Mouse (Mus musculus) kidney, embryonic 15.5 days (tissue): Measurements from ENCODE around the gene Ncor2. TPM values are rescaled to one million over a fixed set of nuclear protein-coding genes. Genes with fewer than 3 reads are reported as not detected.
"Not testable (repeated sequence)": the region's sequence is repeated elsewhere in the genome, so short reads cannot be mapped to it uniquely, and the experiment has no call there.

ENCODE experiments used
- ATAC-seq: fragments of 200-750 bp; cut with Nextera tagmentation; replicated peaks from 2 replicates; pipeline ENCODE4 v1.8.0; 2017; ENCODE audit warnings: moderate TSS enrichment; ENCODE audit not compliant: low FRiP score
- H3K27ac ChIP-seq: fragments of 300-500 bp; sonication (generic); 2 replicates; pipeline ENCODE4 v1.5.1; 2015; ENCODE audit warnings: mild to moderate bottlenecking, inconsistent platforms
- H3K27me3 ChIP-seq: fragments of 300-500 bp; sonication (generic); 2 replicates; pipeline ENCODE4 v1.6.1; 2015; ENCODE audit warnings: inconsistent platforms
- H3K36me3 ChIP-seq: fragments of 300-500 bp; sonication (generic); 2 replicates; pipeline ENCODE4 v1.6.1; 2015; ENCODE audit warnings: inconsistent platforms
- H3K4me1 ChIP-seq: fragments of 300-500 bp; sonication (generic); 2 replicates; pipeline ENCODE4 v1.6.1; 2015; ENCODE audit warnings: inconsistent platforms
- H3K4me2 ChIP-seq: fragments of 300-500 bp; sonication (generic); 2 replicates; pipeline ENCODE4 v1.6.1; 2015; ENCODE audit warnings: moderate library complexity, mild to moderate bottlenecking, inconsistent platforms
- H3K4me3 ChIP-seq: fragments of 300-500 bp; sonication (generic); replicated peaks from 2 replicates; pipeline ENCODE4 v1.5.1; 2015; ENCODE audit warnings: mild to moderate bottlenecking, inconsistent platforms
- H3K9ac ChIP-seq: fragments of 300-500 bp; sonication (generic); 2 replicates; pipeline ENCODE4 v1.6.1; 2015; ENCODE audit warnings: mild to moderate bottlenecking, inconsistent platforms
- H3K9me3 ChIP-seq: fragments of 300-500 bp; sonication (generic); replicated peaks from 2 replicates; pipeline ENCODE4 v1.6.1; 2016; ENCODE audit warnings: inconsistent platforms
- WGBS: fragments of 180-500 bp; shearing (Covaris S2); methylation state at CpG from one replicate; pipeline ENCODE4 v1.1.7; 2015; ENCODE audit warnings: mixed read lengths; 5-methylcytosine and 5-hydroxymethylcytosine counted together
- polyA plus RNA-seq: library from polyadenylated mRNA; unstranded; fragments of >200 nt; fragmentation: Nextera tagmentation; extraction: Ambion mirVana; gene quantifications from 2 replicates; pipeline ENCODE4 v1.2.1, GENCODE M21; 2015

Gene Ncor2
- 27.5 and 28.8 TPM in 2 replicates for polyA plus RNA-seq

DNA sequence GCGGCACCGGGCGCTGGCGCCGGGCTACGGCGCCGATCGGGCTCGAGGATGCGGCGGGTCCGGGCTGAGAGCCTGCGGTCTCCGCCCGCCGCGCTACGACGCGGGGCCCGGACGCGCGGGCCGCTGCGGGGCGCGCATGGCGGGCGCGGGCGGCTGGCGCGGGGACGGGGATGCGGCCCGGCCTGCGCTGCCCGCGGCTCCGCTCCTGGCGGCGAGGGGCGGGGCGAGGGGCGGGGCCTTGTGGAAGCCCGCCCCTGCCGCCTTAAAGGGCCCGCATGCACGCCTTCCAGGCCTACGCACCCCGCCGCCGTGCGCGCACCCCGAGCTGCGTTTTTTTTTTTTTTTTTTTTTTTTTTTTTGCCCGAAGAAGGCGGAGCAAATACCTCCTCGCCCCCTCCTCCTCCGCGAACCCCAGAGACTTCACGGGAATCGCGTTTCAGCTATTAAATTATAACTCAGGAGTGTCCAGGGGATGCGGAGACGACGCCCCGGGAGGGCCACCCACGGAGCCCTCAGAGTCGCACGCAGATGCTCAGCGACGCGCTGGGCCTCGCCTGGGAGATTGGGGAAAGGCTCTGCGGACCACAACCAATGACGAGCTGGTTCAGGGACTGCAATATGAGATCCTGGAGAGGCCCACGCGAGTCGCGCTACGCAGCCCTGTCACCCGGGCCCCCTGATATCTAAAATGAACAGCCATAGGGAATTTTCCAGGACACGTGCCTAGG, at the start of gene Ncor2:
Ncor2 (minus strand) TSS at position 213 of the 728 bp plus-strand sequence.
- peak; percentile 72 for ATAC-seq
- Histone ChIP-seq H3K27ac (peak within 1 kb of the TSS; percentile 95), H3K4me2 (peak within 1 kb of the TSS; percentile 89), H3K9me3 (no peaks in the 10 kb centered on the region), H3K36me3 (no peaks in the 10 kb centered on the region), H3K9ac (peak within 1 kb of the TSS; percentile 88), H3K27me3 (no peaks in the 10 kb centered on the region), H3K4me3 (peak within 1 kb of the TSS; percentile 73), H3K4me1 (peaks cover 56% of the 10 kb centered on the region)
- WGBS: under 1% methylated on average over 68 of the region's 87 CpGs

DNA sequence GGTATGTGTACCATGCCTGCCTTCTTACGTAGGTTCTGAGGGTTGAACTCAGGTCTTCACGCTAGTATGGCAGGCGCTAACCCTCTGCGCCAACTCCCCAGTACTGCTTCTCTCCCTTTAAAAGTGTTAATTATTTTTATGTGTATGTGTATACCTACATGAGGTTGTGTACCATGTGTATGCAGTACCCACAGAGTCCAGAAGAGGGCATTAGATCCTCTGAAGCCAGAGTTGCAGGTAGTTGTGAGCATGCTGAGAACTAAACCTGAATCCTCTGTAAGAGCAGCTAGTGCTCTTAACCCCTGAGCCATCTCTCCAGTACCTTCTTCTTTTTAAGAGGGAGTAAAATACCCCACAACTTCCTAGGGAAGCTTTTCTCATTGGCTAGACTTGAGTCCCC, 48.7 kb upstream of the Ncor2 start:
- 98% methylated on average over 4 of the region's 4 CpGs for WGBS
- Histone ChIP-seq H3K4me1 (peaks cover 11% of the 10 kb centered on the region), H3K27me3 (no peaks in the 10 kb centered on the region), H3K4me2 (no peak overlapping the region), H3K9ac (no peak overlapping the region), H3K4me3 (no peak overlapping the region), H3K36me3 (no peaks in the 10 kb centered on the region), H3K9me3 (no peaks in the 10 kb centered on the region), H3K27ac (no peak overlapping the region)
- no peak for ATAC-seq

DNA sequence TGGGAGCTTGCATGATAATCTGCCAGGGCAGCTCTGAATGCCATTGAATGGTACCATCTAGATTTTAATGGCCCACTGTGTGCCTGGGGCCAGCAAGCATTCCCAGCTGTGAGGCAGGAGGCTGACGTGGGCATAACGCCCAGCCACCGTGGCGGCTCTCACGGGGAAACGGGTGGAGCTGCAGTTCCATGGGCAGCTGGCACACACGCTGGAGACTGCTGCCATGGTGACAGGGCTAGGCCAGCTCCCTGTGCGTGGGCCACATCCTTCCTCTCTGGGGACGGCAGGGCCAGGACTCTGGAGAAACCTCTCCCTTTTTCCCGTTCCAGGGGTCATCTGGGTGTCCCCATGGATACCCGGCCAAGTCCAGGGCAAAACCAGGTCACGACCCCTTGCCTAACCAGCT, 47.2 kb upstream of the Ncor2 start:
- Histone ChIP-seq H3K4me1 (peaks cover 12% of the 10 kb centered on the region), H3K27ac (no peak overlapping the region), H3K36me3 (no peaks in the 10 kb centered on the region), H3K27me3 (no peaks in the 10 kb centered on the region), H3K9ac (no peak overlapping the region), H3K4me2 (no peak overlapping the region), H3K9me3 (no peaks in the 10 kb centered on the region), H3K4me3 (no peak overlapping the region)
- 0 out of 2 replicates have a peak, but pooled peaks have one; percentile 44 for ATAC-seq
- 39% methylated on average over 12 of the region's 12 CpGs for WGBS

DNA sequence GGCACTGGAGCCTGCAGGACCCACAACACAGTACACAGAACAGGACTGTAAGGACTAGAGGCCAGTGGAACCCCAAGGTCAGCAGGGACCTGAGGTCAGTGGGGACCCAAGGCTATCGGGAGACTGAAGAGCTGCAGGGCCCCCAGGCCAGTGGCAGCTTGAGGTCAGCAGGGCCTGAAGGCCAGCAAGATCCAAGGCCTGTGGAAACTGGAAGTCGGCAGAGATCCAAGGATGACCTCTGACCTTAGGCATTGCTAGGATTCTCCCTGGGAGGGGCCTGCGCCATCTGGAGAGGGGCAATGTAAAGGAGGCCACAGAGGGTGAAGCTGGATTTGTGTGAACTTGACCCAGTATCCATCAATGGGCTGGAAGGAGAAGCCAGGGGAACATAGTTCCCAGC, 45.9 kb upstream of the Ncor2 start:
- Histone ChIP-seq H3K4me3 (no peak overlapping the region), H3K27ac (no peak overlapping the region), H3K4me1 (peaks cover 12% of the 10 kb centered on the region), H3K9ac (no peak overlapping the region), H3K4me2 (no peak overlapping the region), H3K9me3 (no peaks in the 10 kb centered on the region), H3K27me3 (no peaks in the 10 kb centered on the region), H3K36me3 (no peaks in the 10 kb centered on the region)
- no peak for ATAC-seq
- WGBS: 36% methylated on average over 3 of the region's 3 CpGs

DNA sequence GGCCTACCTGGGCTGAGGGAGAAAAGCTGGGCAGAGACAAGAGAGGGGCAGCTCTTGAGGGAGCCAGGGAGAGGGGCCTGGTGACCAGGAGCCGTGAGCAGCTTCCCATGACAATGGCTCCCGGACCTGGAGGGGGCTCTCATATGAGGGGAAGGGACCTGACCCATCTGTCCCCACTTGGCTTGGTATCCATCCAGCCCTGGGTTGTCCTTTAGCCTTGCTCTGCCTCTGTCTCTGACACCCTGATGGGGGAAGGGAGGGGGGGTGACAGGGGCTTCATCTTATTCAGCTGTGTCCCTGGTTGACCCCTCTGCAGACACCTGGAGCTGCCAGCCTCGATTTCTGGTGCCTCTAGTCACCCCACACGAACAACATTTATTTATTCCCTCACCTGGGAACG, 44.9 kb upstream of the Ncor2 start:
- H3K27ac ChIP-seq: no peak overlapping the region
- 65% methylated on average over 5 of the region's 5 CpGs for WGBS
- no peak overlapping the region for H3K4me3 ChIP-seq
- H3K27me3 ChIP-seq: no peaks in the 10 kb centered on the region
- H3K4me1 ChIP-seq: peaks cover 12% of the 10 kb centered on the region
- no peak overlapping the region for H3K9ac ChIP-seq
- no peak overlapping the region for H3K4me2 ChIP-seq
- H3K9me3 ChIP-seq: no peaks in the 10 kb centered on the region
- no peaks in the 10 kb centered on the region for H3K36me3 ChIP-seq
- ATAC-seq: no peak

DNA sequence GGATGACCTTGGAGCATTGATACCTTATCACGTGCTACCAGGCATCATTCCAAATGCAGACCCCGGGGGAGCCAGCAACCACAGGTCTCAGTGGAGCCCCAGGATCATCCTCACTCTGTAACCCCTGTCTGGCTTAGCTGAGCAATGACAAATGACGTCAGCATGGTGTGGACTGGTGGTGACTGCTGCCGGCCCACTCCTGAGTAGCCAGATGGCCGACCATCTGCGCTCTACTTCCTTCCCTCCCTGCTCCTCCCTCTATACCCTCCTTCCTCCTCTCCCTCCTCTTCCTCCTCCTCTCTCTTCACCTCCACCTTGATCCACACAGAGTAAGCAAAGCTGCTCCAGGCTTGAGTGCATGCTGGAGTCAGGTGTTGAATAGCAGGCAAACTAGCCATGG, 43.7 kb upstream of the Ncor2 start:
- Histone ChIP-seq H3K9ac (no peak overlapping the region), H3K36me3 (no peaks in the 10 kb centered on the region), H3K4me1 (peaks cover 19% of the 10 kb centered on the region), H3K4me3 (no peak overlapping the region), H3K9me3 (no peaks in the 10 kb centered on the region), H3K27ac (no peak overlapping the region), H3K27me3 (no peaks in the 10 kb centered on the region), H3K4me2 (no peak overlapping the region)
- WGBS: 43% methylated on average over 6 of the region's 6 CpGs
- no peak for ATAC-seq

DNA sequence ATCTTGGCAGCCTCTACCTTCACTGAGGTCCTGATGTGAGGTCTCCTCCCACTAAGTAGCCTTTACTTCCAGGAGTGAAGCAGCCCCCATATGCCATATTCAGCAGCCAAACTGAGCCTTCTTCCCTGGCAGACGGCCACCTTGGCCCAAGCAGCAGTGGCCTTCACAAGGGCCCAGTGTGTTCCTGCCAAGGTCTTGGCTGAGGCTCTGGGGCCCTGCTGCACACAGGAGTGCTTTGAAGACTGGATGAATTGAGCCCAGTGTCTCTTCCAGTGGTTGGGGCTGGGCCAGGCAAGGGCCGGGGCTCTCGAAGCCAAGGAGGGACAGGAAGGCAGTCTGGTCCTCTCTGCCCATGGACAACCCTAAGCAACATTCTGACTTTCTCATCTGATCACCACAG, 42.8 kb upstream of the Ncor2 start:
- Histone ChIP-seq H3K4me1 (peaks cover 27% of the 10 kb centered on the region), H3K4me3 (no peak overlapping the region), H3K27me3 (no peaks in the 10 kb centered on the region), H3K9me3 (no peaks in the 10 kb centered on the region), H3K36me3 (no peaks in the 10 kb centered on the region), H3K9ac (no peak overlapping the region), H3K4me2 (no peak overlapping the region), H3K27ac (no peak overlapping the region)
- WGBS: 86% methylated on average over 3 of the region's 3 CpGs
- no peak for ATAC-seq

DNA sequence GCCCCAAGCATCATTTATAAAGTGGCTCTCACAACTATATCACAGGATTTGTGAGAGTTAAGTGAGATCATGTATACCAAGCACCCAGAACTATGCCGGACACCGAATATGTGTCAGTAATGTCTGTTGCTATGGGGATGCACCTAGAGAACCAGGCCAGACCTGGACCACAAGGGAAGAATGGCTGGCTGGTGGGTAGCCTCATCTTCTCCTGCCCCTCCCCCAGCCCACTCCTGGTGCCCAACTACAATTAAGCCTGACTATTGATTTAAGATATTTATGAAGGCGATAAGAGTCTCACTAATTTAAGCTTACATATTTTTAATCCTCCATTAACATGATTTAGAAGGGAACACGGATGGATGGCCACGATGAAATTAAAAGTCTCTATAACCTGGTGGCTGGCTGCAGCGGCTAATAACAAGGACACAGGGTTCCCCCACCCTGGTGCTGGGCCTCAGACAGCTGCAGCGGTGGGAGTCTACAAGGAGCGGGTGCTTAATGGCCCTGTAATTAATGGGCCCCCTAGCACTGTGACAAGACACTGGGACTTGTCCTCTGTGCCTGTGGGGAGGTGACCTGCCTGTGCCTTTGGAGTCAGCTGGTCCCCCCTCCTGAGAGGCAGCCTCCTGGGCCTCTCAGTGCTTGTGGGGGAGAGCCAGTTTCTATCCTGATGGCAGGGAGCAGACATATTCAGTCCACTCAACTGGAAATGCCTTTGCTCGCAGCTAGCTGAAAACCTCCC, 38.6 kb upstream of the Ncor2 start:
- ATAC-seq: peak; percentile 84
- Histone ChIP-seq H3K9ac (no peak overlapping the region), H3K4me2 (no peak overlapping the region), H3K9me3 (no peaks in the 10 kb centered on the region), H3K27me3 (peaks cover 6% of the 10 kb centered on the region; the same call in 1 of the 2 replicates), H3K4me3 (no peak overlapping the region), H3K27ac (peak overlapping the region; percentile 59), H3K4me1 (peaks cover 30% of the 10 kb centered on the region), H3K36me3 (no peaks in the 10 kb centered on the region)
- 30% methylated on average over 9 of the region's 9 CpGs for whole genome bisulfite sequencing

DNA sequence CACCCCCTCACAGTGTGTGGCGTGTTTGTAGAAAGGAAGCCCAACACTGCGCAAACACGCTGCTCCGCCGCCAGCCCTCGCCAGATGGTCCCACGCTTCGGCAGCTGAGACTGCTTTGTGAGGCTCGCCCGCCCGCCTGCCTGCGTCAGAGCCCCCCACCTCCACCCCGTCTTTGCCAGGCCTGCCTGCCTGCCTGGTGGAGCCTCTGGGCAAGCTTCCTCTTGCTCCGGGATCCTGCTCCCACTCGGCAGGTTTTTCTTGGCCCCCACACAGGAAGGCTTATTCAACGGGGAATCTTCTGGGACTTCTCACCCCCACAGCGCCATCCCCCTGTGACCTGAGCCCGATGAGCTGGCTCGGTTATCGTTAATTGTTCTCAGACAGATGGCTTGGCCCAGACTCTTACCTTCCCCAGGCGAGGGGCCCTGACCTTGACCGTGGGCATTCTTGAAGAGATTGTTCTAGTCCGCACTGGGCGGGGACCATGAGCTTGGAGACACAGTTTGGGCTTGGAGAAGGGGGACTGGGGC, 37.0 kb upstream of the Ncor2 start:
- peak; percentile 52 for ATAC-seq
- Histone ChIP-seq H3K4me3 (peak overlapping the region; percentile 25), H3K27ac (peak overlapping the region; percentile 57), H3K4me1 (peaks cover 29% of the 10 kb centered on the region), H3K4me2 (peak overlapping the region; percentile 55), H3K27me3 (peaks cover 6% of the 10 kb centered on the region; the same call in 1 of the 2 replicates), H3K9ac (peak overlapping the region; percentile 36; the same call in 1 of the 2 replicates), H3K36me3 (no peaks in the 10 kb centered on the region), H3K9me3 (no peaks in the 10 kb centered on the region)
- WGBS: 6% methylated on average over 24 of the region's 24 CpGs

DNA sequence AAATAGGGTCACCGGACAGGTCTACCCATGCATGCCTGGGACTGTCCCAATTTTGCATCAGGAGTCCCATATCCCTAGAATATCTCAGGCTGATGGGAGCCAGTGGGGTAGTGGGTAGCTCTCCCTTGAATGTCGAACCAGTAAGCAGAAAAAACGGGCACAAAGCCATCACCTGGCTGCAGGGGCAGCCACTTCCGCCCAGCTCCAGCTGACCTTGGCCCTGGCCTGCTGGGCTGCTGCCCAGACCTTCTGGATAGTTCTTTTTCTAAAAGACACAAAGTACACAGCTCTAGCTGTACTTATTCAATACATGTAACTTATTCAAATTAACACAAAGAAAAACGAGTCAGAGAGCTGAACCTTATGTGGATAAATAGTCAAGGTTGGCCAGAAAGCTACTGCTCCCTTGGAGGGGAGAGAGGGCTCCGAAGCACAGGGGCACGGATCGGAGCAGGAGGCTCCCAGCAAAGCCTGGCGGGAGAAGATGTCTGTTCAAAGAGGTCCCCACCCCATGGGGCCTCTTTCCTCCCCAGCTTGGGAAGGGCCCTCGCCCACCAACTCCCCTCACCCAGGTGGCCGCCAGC, 36.4 kb upstream of the Ncor2 start:
- Histone ChIP-seq H3K27me3 (peaks cover 6% of the 10 kb centered on the region; the same call in 1 of the 2 replicates), H3K36me3 (no peaks in the 10 kb centered on the region), H3K4me1 (peaks cover 29% of the 10 kb centered on the region), H3K27ac (peak overlapping the region; percentile 57), H3K9me3 (no peaks in the 10 kb centered on the region), H3K4me2 (peak overlapping the region; percentile 55), H3K4me3 (peak overlapping the region; percentile 25), H3K9ac (peak overlapping the region; percentile 36; the same call in 1 of the 2 replicates)
- 20% methylated on average over 11 of the region's 11 CpGs for WGBS
- ATAC-seq: peak; percentile 22; the same call in 1 of the 2 replicates

DNA sequence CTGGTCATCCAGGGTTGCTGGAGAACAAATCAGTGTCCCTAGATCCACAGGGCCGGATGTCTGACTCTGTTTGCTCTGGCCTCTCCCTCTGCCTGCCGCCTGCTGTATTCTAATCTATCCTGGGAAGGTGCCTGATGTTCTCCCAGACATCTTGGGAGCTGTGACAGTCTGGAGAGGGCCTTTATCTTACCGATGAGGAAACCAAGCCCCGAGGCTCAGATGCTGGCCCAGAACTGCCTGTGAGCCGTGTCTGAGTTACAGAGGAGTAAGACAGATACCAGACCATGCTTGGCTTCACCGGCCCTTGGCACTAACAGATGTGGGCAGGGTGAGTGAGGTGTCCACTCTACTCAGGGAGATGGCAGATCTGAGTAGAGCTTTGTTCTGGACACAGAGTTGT, 35.0 kb upstream of the Ncor2 start:
- WGBS: 80% methylated on average over 6 of the region's 6 CpGs

DNA sequence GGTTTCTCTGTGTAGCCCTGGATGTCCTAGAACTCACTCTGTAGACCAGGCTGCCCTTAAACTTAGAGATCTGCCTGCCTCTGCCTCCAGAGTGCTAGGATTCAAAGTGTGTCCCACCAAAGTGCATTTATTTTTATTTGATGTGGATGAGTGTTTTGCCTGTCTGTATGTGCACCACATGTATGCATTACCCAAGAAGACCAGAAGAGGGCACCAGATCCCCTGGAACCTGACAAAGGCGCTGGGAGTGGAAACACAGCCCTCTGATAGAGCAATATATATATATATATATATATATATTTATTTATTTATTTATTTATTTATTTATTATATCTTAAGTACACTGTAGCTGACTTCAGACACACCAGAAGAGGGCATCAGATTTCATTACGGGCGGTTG, 25.9 kb upstream of the Ncor2 start:
- WGBS: 89% methylated on average over 3 of the region's 3 CpGs

More for the DNA sequence above, 35.0 kb upstream of the Ncor2 start:
- Histone ChIP-seq H3K9me3 (no peaks in the 10 kb centered on the region), H3K4me2 (no peak overlapping the region), H3K4me1 (peaks cover 29% of the 10 kb centered on the region), H3K36me3 (no peaks in the 10 kb centered on the region), H3K27me3 (peaks cover 6% of the 10 kb centered on the region; the same call in 1 of the 2 replicates), H3K9ac (no peak overlapping the region), H3K4me3 (no peak overlapping the region), H3K27ac (no peak overlapping the region)
- ATAC-seq: no peak

More for the DNA sequence above, 25.9 kb upstream of the Ncor2 start:
- not testable (repeated sequence) for H3K36me3 ChIP-seq, H3K27me3 ChIP-seq, H3K4me2 ChIP-seq, ATAC-seq, H3K4me3 ChIP-seq, H3K9ac ChIP-seq, H3K27ac ChIP-seq, H3K9me3 ChIP-seq
- H3K4me1 ChIP-seq: peaks cover 17% of the 10 kb centered on the region
